In the genomic region with DNA sequence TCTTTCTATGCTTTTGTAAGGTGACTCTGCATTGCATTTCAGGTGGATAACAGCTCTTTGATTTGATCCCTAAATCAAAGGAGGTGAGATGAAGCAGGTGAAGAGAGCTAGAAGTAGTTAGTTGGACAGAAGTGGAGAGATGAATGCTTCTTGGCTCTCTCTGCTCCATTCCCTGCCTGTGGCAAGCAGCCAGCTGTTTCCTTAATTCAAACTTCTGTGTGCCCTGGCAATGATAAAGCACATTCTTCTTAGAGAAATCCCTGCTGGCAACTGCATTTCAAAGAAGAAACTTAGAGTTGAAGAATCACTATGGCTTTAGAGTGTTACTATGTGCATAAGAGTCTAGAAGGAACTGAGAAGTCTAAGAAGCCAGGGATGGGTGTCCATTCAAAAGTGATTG, we compare ENCODE assay signal across 10 mouse cellular contexts.
DNase-seq lines count a peak whose midpoint lies in the region; ATAC-seq lines count a peak whose summit lies in the region.
"Had no signal": no experiment of that assay in that cellular context is flagged by ENCODE, and none has a peak within 500 bp of the region (broad histone marks: within the 10 kb centered on the region; RNA-seq: fewer than 3 reads in every experiment).

No protein-coding gene starts in this region.

- H3K4me3 ChIP-seq in kidney, embryonic 16.5 days (ENCODE audit: low read length), result no peak overlapping the region
- H3K4me3 ChIP-seq: embryonic facial prominence, embryonic 15.5 days had no signal

- no peaks in the 10 kb centered on the region for H3K9me3 ChIP-seq in kidney, embryonic 16.5 days (ENCODE audit: low read length)
- H3K9me3 ChIP-seq: embryonic facial prominence, embryonic 15.5 days had no signal

- H3K27ac ChIP-seq in kidney, embryonic 16.5 days (ENCODE audit: low read length), result no peak overlapping the region
- H3K27ac ChIP-seq: embryonic facial prominence, embryonic 15.5 days had no signal

- H3K27me3 ChIP-seq in kidney, embryonic 16.5 days (ENCODE audit: insufficient read depth, low read length), result no peaks in the 10 kb centered on the region
- H3K27me3 ChIP-seq: embryonic facial prominence, embryonic 15.5 days had no signal

- no peak for ATAC-seq in kidney, embryonic 16.5 days (ENCODE audit: low FRiP score, low TSS enrichment)
- no peak for ATAC-seq in monocyte, adult 5-6 weeks (replicated peaks; ENCODE audit: insufficient number of reproducible peaks, low FRiP score, low TSS enrichment, poor library complexity, severe bottlenecking)
- ATAC-seq: liver, postnatal 0 days had no signal

- H3K4me2 ChIP-seq in kidney, embryonic 16.5 days (replicated peaks; ENCODE audit: low read depth, low read length), result no peak overlapping the region
- H3K4me2 ChIP-seq: embryonic facial prominence, embryonic 15.5 days had no signal

- peak; percentile 31 for DNase-seq in adrenal gland, postnatal 10 days
- DNase-seq in adrenal gland, postnatal 4 days (ENCODE audit: low spot score in 2 of 2), result no peak
- peak; percentile 39 for DNase-seq in kidney, adult 18-20 months
- peak; percentile 67 for DNase-seq in 3T3-L1 (ENCODE audit: low read depth, low spot score)
- peak; percentile 51 to 70 for DNase-seq in kidney, postnatal 25 days
- DNase-seq in cerebellum, postnatal 4 days (ENCODE audit: low spot score in 2 of 2), result no peak
- DNase-seq: liver, postnatal 0 days had no signal

- peaks cover 10% of the 10 kb centered on the region; the same call in 1 of the 2 replicates for H3K4me1 ChIP-seq in kidney, embryonic 16.5 days (ENCODE audit: insufficient read depth, low read length)

- no peak overlapping the region for H3K9ac ChIP-seq in kidney, embryonic 16.5 days (replicated peaks; ENCODE audit: low read length)
- H3K9ac ChIP-seq: embryonic facial prominence, embryonic 15.5 days; liver, postnatal 0 days had no signal

- H3K36me3 ChIP-seq in kidney, embryonic 16.5 days (ENCODE audit: insufficient read depth, low read length), result no peaks in the 10 kb centered on the region
- H3K36me3 ChIP-seq: embryonic facial prominence, embryonic 15.5 days had no signal

Comparison
In these comparisons a context has a peak if more than half of its experiments do, and no peak if none do; other contexts are left out.
1. DNase-seq: peak in adrenal gland, postnatal 10 days (single experiment), kidney, adult 18-20 months (single experiment), 3T3-L1 (single experiment) and kidney, postnatal 25 days (2 of 2); none in adrenal gland, postnatal 4 days (0 of 2) and cerebellum, postnatal 4 days (0 of 2).